Mouse (Mus musculus) spleen, adult 12 weeks (tissue): ENCODE data around the gene Scgb1b24.

Experiments used
- DNase-seq: peaks from one replicate; pipeline ENCODE4 v3.0.0; 2022; ENCODE audit warnings: low spot score

Gene Scgb1b24

GRCm38 (mm10) chr7:33743499-33743898 lies at the start of gene Scgb1b24:
Gene Scgb1b24 (plus strand): TSS chr7:33743799.
- DNase-seq: no peak

- DNase-seq: no peak
These were observed 4.4 kb upstream of the Scgb1b24 start, which contains the start of gene Scgb2b24 for GRCm38 (mm10) chr7:33739212-33739611. Gene Scgb2b24 (minus strand): TSS chr7:33739312.
